Mouse (Mus musculus) E14TG2a.4 (cell line): ENCODE results near the gene Usp13.

Experiments
- CTCF ChIP-seq: conservative IDR thresholded peaks from 2 replicates; pipeline ENCODE4 v1.5.1; 2014; ENCODE audit warnings: low read length
- NANOG ChIP-seq: IDR thresholded peaks from 2 replicates; pipeline ENCODE4 v1.6.1; 2014; ENCODE audit warnings: borderline replicate concordance, low read length, mixed read lengths

DNA sequence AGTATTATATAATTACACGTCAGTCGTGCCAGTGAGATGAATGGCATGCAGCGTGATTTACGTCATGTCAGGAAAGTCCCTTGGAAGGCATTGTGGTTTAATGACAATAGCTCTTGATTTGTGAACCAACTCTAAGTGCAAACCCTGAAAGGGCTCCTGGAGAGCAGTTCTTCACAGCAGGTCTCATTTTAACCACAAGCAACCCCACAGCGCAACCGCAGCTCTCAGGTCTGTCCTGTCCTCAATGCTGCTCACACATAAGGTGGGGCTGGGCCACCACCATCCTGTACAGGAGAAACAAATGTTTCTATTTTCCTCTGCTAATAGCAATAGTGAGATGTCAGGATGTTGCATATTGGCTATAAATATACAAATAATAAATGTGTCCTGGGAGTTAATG is 161.9 kb downstream of the Usp13 start:
- TF ChIP-seq CTCF (no peak), NANOG (no peak)
